Mouse (Mus musculus): ENCODE data around the gene Fam234b. TPM values are rescaled to one million over a fixed set of nuclear protein-coding genes. Genes with fewer than 3 reads are reported as not detected.

Fam234b gene
- polyA plus RNA-seq, 1 experiment from 2014 or later, result 103 TPM

DNA sequence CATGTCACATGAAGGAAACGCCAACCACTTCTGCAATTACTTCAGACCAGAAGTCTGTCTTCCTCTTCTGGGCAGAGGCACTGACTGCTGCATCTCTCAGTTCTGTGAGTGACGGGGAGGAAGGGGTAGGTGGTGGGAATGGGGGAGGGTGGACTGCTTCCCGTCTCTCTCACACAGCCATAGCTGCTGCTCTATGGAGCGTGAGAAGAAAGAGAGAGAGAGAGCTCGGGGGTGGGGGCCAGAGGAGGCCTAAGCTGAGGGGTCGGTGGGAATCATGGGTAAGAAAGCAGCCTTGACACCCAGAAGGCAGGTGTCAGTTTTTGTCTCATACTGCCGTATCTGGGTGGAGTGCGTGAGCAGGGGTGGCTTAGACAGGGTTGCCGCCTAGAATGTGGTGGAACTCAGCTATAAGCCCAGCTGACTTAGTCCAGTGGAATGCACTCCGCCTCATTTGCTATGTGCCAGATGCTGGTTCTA is 30.7 kb downstream of the Fam234b start:
- WGBS, result 44% methylated on average over 10 of the region's 10 CpGs
- ATAC-seq, result no peak
- H3K9me3 ChIP-seq (ENCODE audit: control insufficient read depth, low read length), result no peaks in the 10 kb centered on the region
- H3K4me2 ChIP-seq (ENCODE audit: low read length), result no peak overlapping the region
- no peak overlapping the region for H3K4me3 ChIP-seq (replicated peaks; ENCODE audit: low read length)
- no peak overlapping the region for H3K27ac ChIP-seq (ENCODE audit: low read length)
- peaks cover 5% of the 10 kb centered on the region for H3K4me1 ChIP-seq (replicated peaks; ENCODE audit: control insufficient read depth, insufficient read depth, low read length)
- H3K9ac ChIP-seq (replicated peaks; ENCODE audit: low read depth, low read length), result no peak overlapping the region
- H3K27me3 ChIP-seq (replicated peaks; ENCODE audit: control insufficient read depth, insufficient read depth, low read length), result no peaks in the 10 kb centered on the region
- peaks cover 20% of the 10 kb centered on the region for H3K36me3 ChIP-seq (ENCODE audit: control insufficient read depth, insufficient read depth)

DNA sequence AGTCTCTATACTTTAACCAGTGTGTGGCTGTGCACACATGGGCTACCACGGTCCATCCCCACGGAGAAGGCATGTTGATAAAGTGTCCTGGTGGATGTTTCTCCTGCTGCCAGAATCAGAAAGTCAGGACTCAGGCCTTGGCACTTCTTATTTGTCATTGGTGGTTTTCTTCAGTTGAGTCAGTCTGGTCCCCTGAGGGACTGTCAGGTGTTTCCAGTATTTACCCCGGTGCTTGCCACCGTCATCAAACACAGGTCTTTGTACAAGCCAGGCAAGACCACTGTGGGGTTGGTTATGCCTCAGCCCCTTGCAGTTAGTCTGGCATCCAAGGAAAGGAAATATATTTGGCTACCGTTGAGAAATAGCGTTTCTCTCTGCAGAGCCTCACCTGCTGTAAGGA is 32.8 kb downstream of the Fam234b start:
- no peak overlapping the region for H3K9ac ChIP-seq (replicated peaks; ENCODE audit: low read depth, low read length)
- WGBS, result 87% methylated on average over 6 of the region's 6 CpGs
- H3K4me1 ChIP-seq (replicated peaks; ENCODE audit: control insufficient read depth, insufficient read depth, low read length), result no peaks in the 10 kb centered on the region
- H3K4me3 ChIP-seq (replicated peaks; ENCODE audit: low read length), result no peak overlapping the region
- H3K36me3 ChIP-seq (ENCODE audit: control insufficient read depth, insufficient read depth), result peaks cover 19% of the 10 kb centered on the region
- no peak overlapping the region for H3K4me2 ChIP-seq (ENCODE audit: low read length)
- no peaks in the 10 kb centered on the region for H3K9me3 ChIP-seq (ENCODE audit: control insufficient read depth, low read length)
- no peak overlapping the region for H3K27ac ChIP-seq (ENCODE audit: low read length)
- ATAC-seq, result no peak
- no peaks in the 10 kb centered on the region for H3K27me3 ChIP-seq (replicated peaks; ENCODE audit: control insufficient read depth, insufficient read depth, low read length)

DNA sequence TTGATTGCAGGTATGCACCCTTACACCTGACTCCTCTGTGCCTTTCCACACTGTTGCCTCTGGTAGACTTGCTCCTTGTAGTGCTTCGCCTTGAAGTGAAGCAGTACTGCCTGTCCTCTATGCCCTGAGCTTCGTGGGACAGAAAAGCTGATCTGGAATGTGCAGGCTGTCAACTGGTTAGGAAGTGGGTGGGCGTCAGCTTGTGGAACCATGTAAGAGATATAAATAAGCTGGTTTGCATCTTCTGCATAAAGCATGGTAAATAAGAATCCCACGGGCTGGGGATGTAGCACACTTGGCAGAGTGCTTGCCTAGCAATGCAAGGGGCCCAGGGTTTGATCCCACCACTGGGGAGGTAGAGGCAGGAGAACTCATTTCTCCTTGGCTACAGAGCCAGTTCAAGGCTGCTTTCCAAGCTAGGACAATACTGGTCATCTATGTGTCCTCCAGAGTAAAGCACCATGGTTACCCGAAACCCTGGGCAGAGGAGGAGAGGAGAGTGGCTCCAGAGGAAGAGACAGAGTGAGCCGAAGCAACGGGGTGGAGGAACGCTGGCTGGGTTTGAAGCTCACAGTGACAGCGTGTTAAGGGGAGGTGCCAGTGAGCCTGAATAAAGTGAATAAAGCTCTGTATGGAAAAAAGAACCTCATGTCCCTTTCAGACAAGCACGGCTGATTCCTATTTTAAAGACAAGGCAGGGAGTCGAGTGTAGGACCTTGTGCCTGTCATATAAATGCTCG is 34.8 kb downstream of the Fam234b start:
- H3K36me3 ChIP-seq (ENCODE audit: control insufficient read depth, insufficient read depth), result peaks cover 16% of the 10 kb centered on the region
- H3K9me3 ChIP-seq (ENCODE audit: control insufficient read depth, low read length), result no peaks in the 10 kb centered on the region
- no peak overlapping the region for H3K27ac ChIP-seq (ENCODE audit: low read length)
- no peaks in the 10 kb centered on the region for H3K27me3 ChIP-seq (replicated peaks; ENCODE audit: control insufficient read depth, insufficient read depth, low read length)
- no peaks in the 10 kb centered on the region for H3K4me1 ChIP-seq (replicated peaks; ENCODE audit: control insufficient read depth, insufficient read depth, low read length)
- H3K4me2 ChIP-seq (ENCODE audit: low read length), result no peak overlapping the region
- H3K4me3 ChIP-seq (replicated peaks; ENCODE audit: low read length), result no peak overlapping the region
- 74% methylated on average over 12 of the region's 12 CpGs for WGBS
- H3K9ac ChIP-seq (replicated peaks; ENCODE audit: low read depth, low read length), result no peak overlapping the region
- ATAC-seq, result no peak

DNA sequence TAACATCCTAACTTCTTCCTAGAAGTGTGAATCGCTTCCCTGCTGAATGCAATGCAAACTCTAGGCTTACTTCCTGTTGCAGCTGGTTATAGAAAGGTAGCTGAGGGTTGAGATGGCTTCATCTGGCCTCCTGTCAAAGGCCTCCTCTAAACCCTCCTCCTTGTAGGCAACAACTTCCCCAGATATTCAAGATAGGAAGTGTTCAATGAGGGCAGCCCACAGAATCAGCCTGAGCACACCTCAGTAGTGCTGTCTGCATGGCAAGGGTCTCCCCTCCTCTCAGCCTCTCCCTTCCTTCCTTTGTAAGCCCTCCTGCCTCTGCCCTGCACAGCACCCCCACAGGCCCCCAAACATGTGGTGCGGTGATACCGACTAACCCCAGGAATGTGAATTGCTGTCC is 38.0 kb downstream of the Fam234b start:
- ATAC-seq, result no peak
- Histone ChIP-seq H3K4me3 (replicated peaks; ENCODE audit: low read length) (no peak overlapping the region), H3K27me3 (replicated peaks; ENCODE audit: control insufficient read depth, insufficient read depth, low read length) (no peaks in the 10 kb centered on the region), H3K9me3 (ENCODE audit: control insufficient read depth, low read length) (no peaks in the 10 kb centered on the region), H3K9ac (replicated peaks; ENCODE audit: low read depth, low read length) (no peak overlapping the region), H3K27ac (ENCODE audit: low read length) (no peak overlapping the region), H3K4me1 (replicated peaks; ENCODE audit: control insufficient read depth, insufficient read depth, low read length) (no peaks in the 10 kb centered on the region), H3K36me3 (ENCODE audit: control insufficient read depth, insufficient read depth) (peaks cover 16% of the 10 kb centered on the region), H3K4me2 (ENCODE audit: low read length) (no peak overlapping the region)
- WGBS, result 94% methylated on average over 3 of the region's 3 CpGs

DNA sequence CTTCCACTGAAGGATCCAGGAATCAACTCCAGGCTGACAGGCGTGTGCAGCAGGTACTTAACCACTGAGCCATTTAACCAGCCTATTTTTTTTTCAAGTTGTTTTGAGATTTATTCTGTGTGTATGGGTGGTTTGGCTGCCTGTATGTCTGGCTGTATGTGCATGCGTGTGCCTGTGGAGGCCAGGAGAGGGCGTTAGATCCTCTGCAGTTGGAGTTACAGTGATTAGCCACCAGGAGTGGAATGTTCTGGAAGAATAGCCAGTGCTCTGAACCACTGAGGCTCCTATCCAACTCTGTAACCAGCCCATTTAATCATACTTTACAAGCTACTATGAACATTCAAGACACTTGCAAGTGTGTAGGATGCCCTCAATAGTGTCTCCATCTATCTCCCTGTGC is 38.8 kb downstream of the Fam234b start:
- no peaks in the 10 kb centered on the region for H3K27me3 ChIP-seq (replicated peaks; ENCODE audit: control insufficient read depth, insufficient read depth, low read length)
- H3K9me3 ChIP-seq (ENCODE audit: control insufficient read depth, low read length), result no peaks in the 10 kb centered on the region
- H3K4me1 ChIP-seq (replicated peaks; ENCODE audit: control insufficient read depth, insufficient read depth, low read length), result no peaks in the 10 kb centered on the region
- WGBS, result 89% methylated on average over 3 of the region's 3 CpGs
- no peak for ATAC-seq
- H3K4me3 ChIP-seq (replicated peaks; ENCODE audit: low read length), result no peak overlapping the region
- no peak overlapping the region for H3K27ac ChIP-seq (ENCODE audit: low read length)
- H3K9ac ChIP-seq (replicated peaks; ENCODE audit: low read depth, low read length), result no peak overlapping the region
- peaks cover 15% of the 10 kb centered on the region for H3K36me3 ChIP-seq (ENCODE audit: control insufficient read depth, insufficient read depth)
- no peak overlapping the region for H3K4me2 ChIP-seq (ENCODE audit: low read length)

DNA sequence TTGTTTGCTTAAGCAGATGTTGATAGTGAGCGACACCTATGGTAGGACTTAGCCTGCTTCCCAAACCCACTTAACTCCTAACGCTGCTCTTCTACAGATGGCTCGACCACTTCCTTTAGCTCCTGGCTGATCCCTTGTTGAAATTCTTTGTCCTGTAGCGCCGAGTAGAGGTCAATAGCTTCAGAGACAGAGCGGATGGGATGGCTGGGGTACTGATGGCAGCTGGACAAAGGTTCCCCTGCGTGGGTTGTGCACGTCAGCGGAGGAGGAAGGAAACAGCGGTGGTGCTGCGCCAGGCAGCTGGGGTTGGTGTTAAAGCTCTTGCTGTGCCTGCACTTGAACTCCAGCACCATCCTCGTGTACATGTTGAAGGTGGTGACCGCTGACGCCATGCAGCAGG is 39.5 kb downstream of the Fam234b start:
- Histone ChIP-seq H3K4me1 (replicated peaks; ENCODE audit: control insufficient read depth, insufficient read depth, low read length) (no peaks in the 10 kb centered on the region), H3K9ac (replicated peaks; ENCODE audit: low read depth, low read length) (no peak overlapping the region), H3K9me3 (ENCODE audit: control insufficient read depth, low read length) (no peaks in the 10 kb centered on the region), H3K4me3 (replicated peaks; ENCODE audit: low read length) (no peak overlapping the region), H3K27me3 (replicated peaks; ENCODE audit: control insufficient read depth, insufficient read depth, low read length) (no peaks in the 10 kb centered on the region), H3K27ac (ENCODE audit: low read length) (no peak overlapping the region), H3K36me3 (ENCODE audit: control insufficient read depth, insufficient read depth) (peaks cover 10% of the 10 kb centered on the region), H3K4me2 (ENCODE audit: low read length) (no peak overlapping the region)
- 80% methylated on average over 14 of the region's 14 CpGs for WGBS
- ATAC-seq, result no peak

DNA sequence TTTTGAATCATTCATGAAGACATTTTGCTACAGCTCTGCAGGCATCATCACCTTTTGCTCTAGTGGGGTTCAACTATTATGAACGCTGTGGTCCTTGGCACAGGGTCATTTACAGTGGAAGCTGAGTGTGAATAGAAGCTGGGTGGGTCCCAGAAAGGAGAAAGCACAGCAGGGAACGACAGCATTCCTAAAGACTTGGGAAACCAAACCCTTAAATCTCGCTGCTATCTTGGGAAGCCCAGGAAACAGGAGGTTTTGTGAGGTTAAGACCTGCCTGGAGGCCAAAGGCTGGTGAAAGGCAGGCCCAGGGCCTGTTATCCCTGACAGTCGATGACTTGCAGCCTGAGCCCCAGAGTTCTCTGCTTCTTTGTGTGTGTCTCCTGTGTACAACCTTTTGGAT is 40.4 kb downstream of the Fam234b start:
- Histone ChIP-seq H3K27me3 (replicated peaks; ENCODE audit: control insufficient read depth, insufficient read depth, low read length) (no peaks in the 10 kb centered on the region), H3K9me3 (ENCODE audit: control insufficient read depth, low read length) (no peaks in the 10 kb centered on the region), H3K36me3 (ENCODE audit: control insufficient read depth, insufficient read depth) (peaks cover 5% of the 10 kb centered on the region; the same call in 1 of the 2 replicates), H3K27ac (ENCODE audit: low read length) (no peak overlapping the region), H3K4me2 (ENCODE audit: low read length) (no peak overlapping the region), H3K9ac (replicated peaks; ENCODE audit: low read depth, low read length) (no peak overlapping the region), H3K4me3 (replicated peaks; ENCODE audit: low read length) (no peak overlapping the region), H3K4me1 (replicated peaks; ENCODE audit: control insufficient read depth, insufficient read depth, low read length) (no peaks in the 10 kb centered on the region)
- ATAC-seq, result no peak
- 50% methylated on average over 4 of the region's 4 CpGs for WGBS

DNA sequence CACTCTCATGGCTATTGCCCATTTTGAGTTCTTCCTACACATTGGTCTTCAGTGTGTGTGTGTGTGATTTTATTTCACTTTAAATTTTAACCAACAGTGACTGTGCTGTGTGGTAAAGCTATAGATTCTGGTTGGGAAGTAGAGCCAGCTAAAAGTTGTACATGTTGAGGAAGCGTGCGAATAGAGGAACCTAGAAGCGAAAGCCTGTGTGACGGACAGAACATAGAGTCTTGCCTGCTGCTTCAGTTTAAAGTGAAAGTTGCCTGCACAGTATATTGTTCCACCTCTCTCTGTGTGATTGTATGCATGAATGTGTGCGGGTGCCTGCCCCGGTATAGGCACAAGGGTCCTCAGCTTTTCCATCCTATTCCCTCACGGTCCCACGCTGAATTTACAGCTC is 42.6 kb downstream of the Fam234b start:
- no peak overlapping the region for H3K27ac ChIP-seq (ENCODE audit: low read length)
- H3K4me2 ChIP-seq (ENCODE audit: low read length), result no peak overlapping the region
- no peak overlapping the region for H3K4me3 ChIP-seq (replicated peaks; ENCODE audit: low read length)
- ATAC-seq, result no peak
- H3K9me3 ChIP-seq (ENCODE audit: control insufficient read depth, low read length), result no peaks in the 10 kb centered on the region
- no peaks in the 10 kb centered on the region for H3K27me3 ChIP-seq (replicated peaks; ENCODE audit: control insufficient read depth, insufficient read depth, low read length)
- peaks cover 5% of the 10 kb centered on the region; the same call in 1 of the 2 replicates for H3K36me3 ChIP-seq (ENCODE audit: control insufficient read depth, insufficient read depth)
- no peaks in the 10 kb centered on the region for H3K4me1 ChIP-seq (replicated peaks; ENCODE audit: control insufficient read depth, insufficient read depth, low read length)
- no peak overlapping the region for H3K9ac ChIP-seq (replicated peaks; ENCODE audit: low read depth, low read length)
- 92% methylated on average over 8 of the region's 8 CpGs for WGBS

DNA sequence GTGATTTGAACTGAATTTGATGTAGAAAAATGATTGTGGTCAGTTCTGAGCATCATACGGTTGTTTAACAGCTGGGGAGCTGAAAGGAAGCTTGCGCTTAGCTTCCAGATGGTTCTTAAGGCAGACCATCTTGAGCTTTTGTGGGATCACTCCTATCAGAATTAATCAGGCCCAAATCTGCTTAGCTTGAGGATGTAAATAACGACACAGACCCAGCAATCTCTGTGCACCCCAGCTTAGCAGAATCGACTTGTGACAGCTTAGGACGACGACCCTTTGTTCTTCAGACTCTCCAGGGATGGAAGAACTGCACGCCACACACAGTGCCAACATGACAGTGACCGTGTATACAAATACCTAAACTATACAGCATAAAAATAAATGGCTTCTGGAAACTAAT is 47.8 kb downstream of the Fam234b start:
- no peak for ATAC-seq
- H3K27me3 ChIP-seq (replicated peaks; ENCODE audit: control insufficient read depth, insufficient read depth, low read length), result no peaks in the 10 kb centered on the region
- 50% methylated on average over 8 of the region's 8 CpGs for WGBS
- H3K9ac ChIP-seq (replicated peaks; ENCODE audit: low read depth, low read length), result no peak overlapping the region
- H3K27ac ChIP-seq (ENCODE audit: low read length), result no peak overlapping the region
- H3K9me3 ChIP-seq (ENCODE audit: control insufficient read depth, low read length), result no peaks in the 10 kb centered on the region
- H3K4me3 ChIP-seq (replicated peaks; ENCODE audit: low read length), result no peak overlapping the region
- H3K4me2 ChIP-seq (ENCODE audit: low read length), result no peak overlapping the region
- peaks cover 8% of the 10 kb centered on the region; the same call in 1 of the 2 replicates for H3K4me1 ChIP-seq (replicated peaks; ENCODE audit: control insufficient read depth, insufficient read depth, low read length)
- no peaks in the 10 kb centered on the region for H3K36me3 ChIP-seq (ENCODE audit: control insufficient read depth, insufficient read depth)

DNA sequence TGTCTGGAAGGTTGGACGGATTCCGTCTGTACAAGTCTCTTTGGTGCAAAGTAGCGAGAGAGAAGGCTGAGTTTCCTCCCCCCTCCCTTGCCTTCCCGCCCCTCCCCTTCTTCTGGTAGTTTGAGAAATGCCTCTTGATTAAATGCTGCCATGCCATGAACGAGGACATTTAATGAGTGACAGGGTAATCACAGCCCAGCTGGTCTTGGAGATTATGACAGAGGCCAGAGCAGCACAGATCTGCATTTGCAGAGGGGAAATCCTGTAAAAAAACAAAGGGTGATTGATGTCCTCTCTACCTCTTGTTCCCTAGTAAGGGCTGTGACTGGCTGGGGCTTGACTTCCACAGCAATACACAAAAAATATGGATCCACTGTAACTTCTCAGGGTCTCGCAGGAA is 50.1 kb downstream of the Fam234b start:
- peaks cover 25% of the 10 kb centered on the region for H3K4me1 ChIP-seq (replicated peaks; ENCODE audit: control insufficient read depth, insufficient read depth, low read length)
- no peak overlapping the region for H3K27ac ChIP-seq (ENCODE audit: low read length)
- WGBS, result 61% methylated on average over 6 of the region's 6 CpGs
- no peak overlapping the region for H3K4me2 ChIP-seq (ENCODE audit: low read length)
- ATAC-seq, result no peak
- H3K27me3 ChIP-seq (replicated peaks; ENCODE audit: control insufficient read depth, insufficient read depth, low read length), result no peaks in the 10 kb centered on the region
- no peak overlapping the region for H3K4me3 ChIP-seq (replicated peaks; ENCODE audit: low read length)
- H3K9me3 ChIP-seq (ENCODE audit: control insufficient read depth, low read length), result no peaks in the 10 kb centered on the region
- no peaks in the 10 kb centered on the region for H3K36me3 ChIP-seq (ENCODE audit: control insufficient read depth, insufficient read depth)
- no peak overlapping the region for H3K9ac ChIP-seq (replicated peaks; ENCODE audit: low read depth, low read length)

All from forebrain, embryonic 16.5 days (tissue).